20 mouse cellular contexts compared by ENCODE assay signal in the genomic region with DNA sequence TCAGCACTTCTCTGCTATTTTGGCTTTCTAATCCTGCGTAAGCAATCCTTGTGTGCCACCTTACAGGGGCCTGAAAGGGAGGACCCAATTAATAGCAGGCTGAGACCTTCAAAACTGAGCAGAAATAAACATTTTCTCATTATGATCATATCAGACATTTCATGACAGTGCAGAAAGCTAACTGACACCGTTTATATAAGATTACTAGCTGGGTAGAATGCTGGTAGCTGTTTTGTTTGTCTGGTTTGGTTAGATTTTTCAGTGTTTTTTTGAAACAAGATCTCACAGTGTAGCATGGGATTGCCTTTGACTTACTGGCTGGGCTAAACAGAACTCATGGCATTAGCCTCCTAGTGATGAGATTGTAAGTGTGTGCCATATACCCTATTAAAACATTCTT.
"Had no signal": no experiment of that assay in that cellular context is flagged by ENCODE, and none has a peak within 500 bp of the region (broad histone marks: within the 10 kb centered on the region; RNA-seq: fewer than 3 reads in every experiment).

No protein-coding gene starts in this region.

- DNase-seq: lung, adult 18-20 months; lung, embryonic 14.5 days; lung, postnatal 10 days; lung, postnatal 4 days; midbrain, embryonic 14.5 days; retina, postnatal 1 day; right cerebral cortex, adult 18-20 months; right cerebral cortex, postnatal 25 days; right cerebral cortex, postnatal 4 days; spleen, adult 18-20 months; thymus, adult 18-20 months; thymus, postnatal 14 days; thymus, postnatal 36 days had no signal

- H3K4me1 ChIP-seq: megakaryocyte, embryonic 14.5 days; midbrain, embryonic 12.5 days; neural tube, embryonic 13.5 days; neural tube, embryonic 15.5 days had no signal

- H3K4me3 ChIP-seq: megakaryocyte, embryonic 14.5 days; midbrain, embryonic 10.5 days; midbrain, embryonic 12.5 days; myocyte; neural tube, embryonic 13.5 days; neural tube, embryonic 15.5 days had no signal

- H3K9me3 ChIP-seq: midbrain, embryonic 10.5 days; midbrain, embryonic 12.5 days; neural tube, embryonic 13.5 days; neural tube, embryonic 15.5 days had no signal

- ATAC-seq: midbrain, embryonic 16.5 days had no signal

- H3K4me2 ChIP-seq: lung, embryonic 14.5 days; midbrain, embryonic 12.5 days; neural tube, embryonic 13.5 days; neural tube, embryonic 15.5 days had no signal

- H3K36me3 ChIP-seq: midbrain, embryonic 10.5 days; midbrain, embryonic 12.5 days; neural tube, embryonic 13.5 days; neural tube, embryonic 15.5 days had no signal

- H3K27ac ChIP-seq: midbrain, embryonic 10.5 days; midbrain, embryonic 12.5 days; neural tube, embryonic 13.5 days; neural tube, embryonic 15.5 days had no signal

- H3K9ac ChIP-seq: lung, embryonic 14.5 days; midbrain, embryonic 12.5 days; neural tube, embryonic 13.5 days; neural tube, embryonic 15.5 days had no signal

- H3K27me3 ChIP-seq: midbrain, embryonic 12.5 days; neural tube, embryonic 13.5 days; neural tube, embryonic 15.5 days had no signal
